Mouse (Mus musculus) ES-Bruce4 (cell line): ENCODE data around the gene Otop1. TPM values are rescaled to one million over a fixed set of nuclear protein-coding genes. Genes with fewer than 3 reads are reported as not detected.

Source experiments
- H3K27ac ChIP-seq: 2 replicates; pipeline ENCODE4 v1.5.1; 2012; ENCODE audit warnings: low read length, inconsistent platforms; ENCODE audit not compliant: insufficient read depth
- H3K27me3 ChIP-seq: 2 replicates; pipeline ENCODE4 v1.6.1; 2012; ENCODE audit warnings: mild to moderate bottlenecking, low read length, inconsistent platforms; ENCODE audit not compliant: control insufficient read depth, poor library complexity, insufficient read depth, severe bottlenecking
- H3K36me3 ChIP-seq: 2 replicates; pipeline ENCODE4 v1.6.1; 2012; ENCODE audit warnings: inconsistent platforms, mild to moderate bottlenecking, low read length, moderate library complexity; ENCODE audit not compliant: control insufficient read depth, poor library complexity, insufficient read depth, severe bottlenecking
- H3K4me1 ChIP-seq: one replicate; pipeline ENCODE4 v1.8.1; 2011; ENCODE audit warnings: low read length; ENCODE audit not compliant: control insufficient read depth, insufficient read depth
- H3K4me3 ChIP-seq: 2 replicates; pipeline ENCODE4 v1.5.1; 2011; ENCODE audit warnings: low read depth, mild to moderate bottlenecking, low read length
- H3K9ac ChIP-seq: 2 replicates; pipeline ENCODE4 v1.6.1; 2012; ENCODE audit warnings: low read depth, mild to moderate bottlenecking, inconsistent platforms; ENCODE audit not compliant: poor library complexity, severe bottlenecking
- H3K9me3 ChIP-seq: replicated peaks from 2 replicates; pipeline ENCODE4 v1.6.1; 2012; ENCODE audit warnings: mild to moderate bottlenecking, low read length, inconsistent platforms; ENCODE audit not compliant: control insufficient read depth, poor library complexity, insufficient read depth, severe bottlenecking
- CTCF ChIP-seq: IDR thresholded peaks from one replicate; pipeline ENCODE4 v1.8.1; 2011; ENCODE audit warnings: low read depth, low read length
- EP300 ChIP-seq: IDR thresholded peaks from 2 replicates; pipeline ENCODE4 v1.6.1; 2011; ENCODE audit warnings: low read depth, low read length; ENCODE audit not compliant: insufficient read depth
- POLR2A ChIP-seq: IDR thresholded peaks from one replicate; pipeline ENCODE4 v1.8.1; 2011; ENCODE audit warnings: low read length; ENCODE audit not compliant: insufficient read depth
- polyA plus RNA-seq: library from polyadenylated mRNA; stranded (reverse); fragments of >200 nt; gene quantifications from 2 replicates; pipeline ENCODE4 v1.2.4, GENCODE M21; 2011; ENCODE audit warnings: low read depth; ENCODE audit not compliant: missing spikeins, insufficient read depth, insufficient read length

The Otop1 gene
- polyA plus RNA-seq, 1 experiment = not detected

DNA sequence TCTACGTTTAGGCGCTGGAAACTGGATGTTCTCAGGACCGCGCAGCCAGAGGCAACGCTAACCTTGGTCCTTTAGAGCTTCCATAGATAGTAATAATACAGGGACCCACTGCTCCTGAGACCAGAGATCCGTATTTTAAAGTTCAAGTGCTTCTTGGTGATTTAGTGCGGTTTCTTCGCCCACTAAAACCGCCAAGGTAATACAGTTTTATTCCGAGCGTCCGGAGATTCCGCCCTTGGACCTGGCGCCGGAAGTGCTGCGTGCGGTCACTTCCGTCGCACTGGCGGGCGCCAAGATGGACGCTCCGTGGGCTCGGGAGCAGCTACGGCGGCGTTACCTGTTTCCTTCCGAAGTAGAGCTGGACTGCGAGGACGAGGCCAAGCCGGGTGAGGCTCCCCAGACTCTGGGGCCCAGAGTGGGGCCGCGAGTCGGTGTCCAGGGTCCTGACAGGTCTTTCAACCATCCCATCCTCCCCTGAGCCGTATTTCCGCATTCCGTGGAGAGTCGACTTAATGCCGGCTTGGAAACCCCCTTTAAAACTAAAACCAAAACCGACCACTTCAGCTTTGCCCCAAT is 15.6 kb upstream of the Otop1 start, which contains the start of gene Tmem128:
Gene Tmem128 (plus strand): TSS at position 79 of the 576 bp plus-strand sequence.
- Histone ChIP-seq H3K4me1 (no peaks in the 10 kb centered on the region), H3K4me3 (peak within 1 kb of the TSS; percentile 77), H3K9ac (peak within 1 kb of the TSS; percentile 84), H3K36me3 (no peaks in the 10 kb centered on the region), H3K27me3 (no peaks in the 10 kb centered on the region), H3K9me3 (no peaks in the 10 kb centered on the region), H3K27ac (no peak within 1 kb of the TSS)
- TF ChIP-seq CTCF (no peak), EP300 (0 out of 2 replicates have a peak, but pooled peaks have one; percentile 9), POLR2A (no peak)

DNA sequence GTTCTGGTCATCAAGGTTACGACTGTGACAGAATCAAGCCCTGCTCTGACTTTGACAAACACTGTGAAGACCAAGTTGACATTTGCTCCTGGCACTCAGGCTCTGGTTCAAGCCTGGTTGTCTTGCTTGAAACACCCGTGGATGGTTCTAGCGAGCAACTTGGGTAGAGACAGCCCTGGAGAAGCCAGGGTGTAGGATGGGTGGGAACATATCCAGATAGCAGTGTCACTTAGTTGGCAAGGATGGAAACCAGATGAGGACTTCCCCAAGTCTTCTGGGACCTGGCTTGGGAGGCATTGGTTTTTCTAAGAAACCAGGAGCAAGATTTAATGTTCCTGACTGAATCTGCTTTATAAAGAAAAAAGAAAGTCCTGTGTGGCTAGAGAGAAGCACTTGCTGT is 4.8 kb upstream of the Otop1 start:
- Histone ChIP-seq H3K4me1 (no peaks in the 10 kb centered on the region), H3K27me3 (no peaks in the 10 kb centered on the region), H3K27ac (no peak overlapping the region), H3K9me3 (no peaks in the 10 kb centered on the region), H3K4me3 (no peak overlapping the region), H3K36me3 (no peaks in the 10 kb centered on the region), H3K9ac (no peak overlapping the region)
- TF ChIP-seq EP300 = no peak
- no peak for TF ChIP-seq CTCF
- no peak for TF ChIP-seq POLR2A

DNA sequence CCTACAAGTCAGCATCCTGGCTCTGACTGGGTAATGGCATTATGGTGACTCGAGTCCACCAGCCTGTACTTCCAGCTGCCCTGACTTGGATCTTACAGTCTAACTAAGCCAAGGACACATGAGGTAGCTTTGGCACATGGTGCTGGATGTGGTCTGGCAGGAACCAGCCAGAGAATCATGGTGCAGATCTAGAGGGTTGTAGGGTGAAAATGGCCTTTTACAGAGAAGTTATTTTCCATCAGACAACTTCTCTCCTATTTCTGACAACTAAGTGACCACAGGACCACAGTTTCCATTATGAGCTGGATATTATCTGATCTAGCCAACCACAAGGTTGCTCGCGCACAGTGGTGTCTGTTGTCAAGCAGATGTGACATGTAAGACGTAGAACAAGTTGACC is 1.9 kb upstream of the Otop1 start:
- H3K36me3 ChIP-seq = no peaks in the 10 kb centered on the region
- H3K4me3 ChIP-seq = no peak overlapping the region
- peaks cover 8% of the 10 kb centered on the region for H3K27me3 ChIP-seq
- no peak for TF ChIP-seq POLR2A
- TF ChIP-seq EP300 = no peak
- TF ChIP-seq CTCF = no peak
- no peaks in the 10 kb centered on the region for H3K4me1 ChIP-seq
- no peak overlapping the region for H3K27ac ChIP-seq
- no peak overlapping the region for H3K9ac ChIP-seq
- no peaks in the 10 kb centered on the region for H3K9me3 ChIP-seq

DNA sequence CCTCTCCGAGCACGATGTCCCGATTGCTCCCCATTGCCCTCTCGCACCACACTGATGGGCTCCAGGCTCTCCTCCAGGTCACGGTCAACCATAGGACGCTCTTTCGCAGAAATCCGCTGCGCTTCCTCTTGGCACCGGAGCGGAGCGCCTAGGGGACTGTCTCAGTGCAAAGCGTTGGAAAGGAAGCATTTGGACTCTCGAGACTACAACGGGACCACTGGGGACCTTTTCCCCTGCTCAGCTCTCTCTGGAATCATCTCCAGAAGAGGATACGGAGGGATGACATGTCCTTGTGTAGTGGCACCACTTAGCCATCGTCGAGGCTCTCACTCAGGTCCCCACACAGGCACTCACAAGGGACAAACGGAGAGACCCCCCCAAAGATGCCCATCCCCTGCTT is 679 bp downstream of the Otop1 start:
- Histone ChIP-seq H3K27ac (no peak overlapping the region), H3K9me3 (no peaks in the 10 kb centered on the region), H3K27me3 (peaks cover 8% of the 10 kb centered on the region), H3K4me1 (no peaks in the 10 kb centered on the region), H3K4me3 (peak overlapping the region; percentile 15; the same call in 1 of the 2 replicates), H3K36me3 (no peaks in the 10 kb centered on the region), H3K9ac (no peak overlapping the region)
- TF ChIP-seq CTCF (no peak), EP300 (no peak), POLR2A (no peak)

DNA sequence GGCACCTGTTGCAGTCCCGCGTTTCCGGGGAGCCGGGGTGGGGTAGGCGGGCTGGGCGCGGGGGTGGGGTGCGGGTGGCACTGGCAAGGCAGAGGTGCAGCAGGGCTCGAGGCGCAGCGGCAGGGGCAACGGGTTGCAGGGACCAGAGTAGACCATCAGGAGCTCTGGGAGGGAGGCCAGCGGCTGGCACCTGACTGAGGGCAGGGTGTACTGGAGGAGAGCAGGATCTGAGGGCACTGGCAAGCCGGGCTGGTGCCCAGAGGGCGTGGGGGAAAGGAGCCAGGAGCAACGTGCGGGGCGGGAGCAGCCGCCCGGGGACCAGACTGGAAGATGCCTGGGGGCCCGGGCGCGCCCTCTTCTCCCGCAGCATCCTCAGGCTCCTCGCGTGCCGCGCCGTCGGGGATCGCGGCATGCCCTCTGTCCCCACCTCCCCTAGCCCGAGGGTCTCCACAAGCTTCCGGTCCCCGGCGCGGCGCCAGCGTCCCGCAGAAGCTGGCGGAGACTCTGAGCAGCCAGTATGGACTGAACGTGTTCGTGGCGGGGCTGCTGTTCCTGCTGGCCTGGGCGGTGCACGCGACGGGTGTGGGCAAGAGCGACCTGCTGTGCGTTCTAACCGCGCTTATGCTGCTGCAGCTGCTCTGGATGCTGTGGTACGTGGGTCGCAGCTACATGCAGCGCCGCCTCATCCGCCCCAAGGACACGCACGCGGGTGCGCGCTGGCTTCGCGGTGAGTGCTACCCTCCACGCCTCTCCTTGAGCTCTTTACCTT is 1.5 kb downstream of the Otop1 start:
- H3K27ac ChIP-seq = no peak overlapping the region
- no peak for TF ChIP-seq EP300
- no peak for TF ChIP-seq POLR2A
- no peak for TF ChIP-seq CTCF
- H3K36me3 ChIP-seq = no peaks in the 10 kb centered on the region
- no peak overlapping the region for H3K9ac ChIP-seq
- H3K27me3 ChIP-seq = peaks cover 8% of the 10 kb centered on the region
- H3K4me1 ChIP-seq = no peaks in the 10 kb centered on the region
- H3K4me3 ChIP-seq = peak overlapping the region; percentile 49
- H3K9me3 ChIP-seq = no peaks in the 10 kb centered on the region
